Mouse (Mus musculus) spleen, adult 2 months (tissue): ENCODE data around the gene Slc27a1.

Experiments used
- CTCF ChIP-seq: fragments of 200-500 bp; IDR thresholded peaks from 2 replicates; pipeline ENCODE4 v1.5.1; 2011; ENCODE audit warnings: mild to moderate bottlenecking, inconsistent platforms; ENCODE audit not compliant: insufficient read depth, insufficient read length, insufficient replicate concordance; ENCODE audit errors: extremely low read depth
- POLR2A ChIP-seq: fragments of 200-500 bp; IDR thresholded peaks from 2 replicates; pipeline ENCODE4 v1.6.1; 2011; ENCODE audit warnings: low read depth, low read length, inconsistent platforms

GRCm38 (mm10) chr8:71594324-71594722 lies 25.6 kb downstream of the Slc27a1 start:
- TF ChIP-seq CTCF (no peak), POLR2A (no peak)
